Comparison of ENCODE assay signal across 28 mouse cellular contexts in the genomic region with DNA sequence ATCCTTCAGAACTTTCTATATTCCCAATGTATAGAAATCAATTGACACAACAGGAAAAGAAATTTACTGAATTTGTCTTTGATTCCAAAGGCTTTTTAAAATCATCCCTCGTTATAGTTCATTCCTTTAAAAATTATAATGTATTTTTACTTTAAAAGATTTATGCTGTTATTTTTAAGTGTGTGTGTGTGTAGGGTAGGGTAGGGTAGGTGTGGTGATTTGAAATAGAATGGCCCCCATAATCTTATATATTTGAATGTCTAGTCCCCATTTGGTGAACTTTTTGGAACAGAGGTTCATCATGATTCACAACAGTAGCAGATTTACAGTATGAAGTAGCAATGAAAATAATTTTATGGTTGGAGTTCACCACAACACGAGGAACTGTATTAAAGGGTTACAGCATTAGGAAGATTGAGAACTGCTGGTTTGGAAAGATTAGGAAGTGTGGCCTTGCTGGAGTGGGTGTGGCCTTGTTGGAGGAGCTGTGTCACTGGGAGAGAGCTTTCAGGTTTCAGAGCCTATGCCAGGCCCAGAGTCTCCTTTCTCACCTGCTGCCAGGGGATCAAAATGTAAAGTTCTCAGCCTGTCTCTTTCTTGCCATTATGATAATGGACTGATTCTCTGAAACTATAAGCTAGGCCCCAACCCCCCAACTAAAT.
DNase-seq lines count a peak whose midpoint lies in the region; ATAC-seq lines count a peak whose summit lies in the region.
"Had no signal": no experiment of that assay in that cellular context is flagged by ENCODE, and none has a peak within 500 bp of the region (broad histone marks: within the 10 kb centered on the region; RNA-seq: fewer than 3 reads in every experiment).

No protein-coding gene starts in this region.

- 78% methylated on average over 2 of the region's 2 CpGs for WGBS in heart, embryonic 12.5 days
- WGBS in liver, embryonic 15.5 days (ENCODE audit: insufficient replicate concordance): 47% methylated on average over 2 of the region's 2 CpGs
- WGBS in hindbrain, embryonic 11.5 days: 88% methylated on average over 2 of the region's 2 CpGs

- H3K9me3 ChIP-seq in heart, embryonic 12.5 days (replicated peaks): no peaks in the 10 kb centered on the region
- no peaks in the 10 kb centered on the region for H3K9me3 ChIP-seq in liver, embryonic 15.5 days (replicated peaks)
- H3K9me3 ChIP-seq in hindbrain, embryonic 11.5 days (ENCODE audit: control insufficient read depth, low read length): no peaks in the 10 kb centered on the region
- H3K9me3 ChIP-seq: embryonic facial prominence, embryonic 13.5 days; forebrain, embryonic 13.5 days; midbrain, embryonic 12.5 days; neural tube, embryonic 12.5 days had no signal

- intact Hi-C loops in heart, postnatal 10 days (cut with DNase I): no loop called here

- ATAC-seq in heart, embryonic 12.5 days (ENCODE audit: insufficient number of reproducible peaks, low FRiP score): peak; percentile 48; the same call in 1 of the 2 replicates
- peak; percentile 99 for ATAC-seq in liver, embryonic 15.5 days (ENCODE audit: insufficient read depth)
- no peak for ATAC-seq in hindbrain, embryonic 11.5 days (ENCODE audit: low FRiP score)
- ATAC-seq: forebrain, embryonic 13.5 days; hindbrain, embryonic 16.5 days had no signal

- no peaks in the 10 kb centered on the region for H3K36me3 ChIP-seq in heart, embryonic 12.5 days
- no peaks in the 10 kb centered on the region for H3K36me3 ChIP-seq in liver, embryonic 15.5 days (replicated peaks)
- H3K36me3 ChIP-seq in hindbrain, embryonic 11.5 days (ENCODE audit: control insufficient read depth, insufficient read depth, low read length): no peaks in the 10 kb centered on the region
- H3K36me3 ChIP-seq: embryonic facial prominence, embryonic 13.5 days; midbrain, embryonic 12.5 days; neural tube, embryonic 12.5 days had no signal

- no peak overlapping the region for H3K4me2 ChIP-seq in heart, embryonic 12.5 days
- peak overlapping the region; percentile 61 for H3K4me2 ChIP-seq in liver, embryonic 15.5 days
- H3K4me2 ChIP-seq in hindbrain, embryonic 11.5 days (replicated peaks; ENCODE audit: low read depth, low read length): no peak overlapping the region
- H3K4me2 ChIP-seq: embryonic facial prominence, embryonic 13.5 days; forebrain, embryonic 13.5 days; heart, embryonic 11.5 days; midbrain, embryonic 12.5 days; neural tube, embryonic 12.5 days had no signal

- no peaks in the 10 kb centered on the region for H3K4me1 ChIP-seq in heart, embryonic 12.5 days (replicated peaks)
- H3K4me1 ChIP-seq in liver, embryonic 15.5 days (replicated peaks): peaks cover 24% of the 10 kb centered on the region
- H3K4me1 ChIP-seq in hindbrain, embryonic 11.5 days (replicated peaks; ENCODE audit: control insufficient read depth, insufficient read depth, low read length): no peaks in the 10 kb centered on the region
- H3K4me1 ChIP-seq: embryonic facial prominence, embryonic 13.5 days; forebrain, embryonic 13.5 days; megakaryocyte, embryonic 14.5 days; neural tube, embryonic 12.5 days had no signal

- no peaks in the 10 kb centered on the region for H3K27me3 ChIP-seq in heart, embryonic 12.5 days (replicated peaks)
- peaks cover 4% of the 10 kb centered on the region; the same call in 1 of the 2 replicates for H3K27me3 ChIP-seq in liver, embryonic 15.5 days
- H3K27me3 ChIP-seq in hindbrain, embryonic 11.5 days (ENCODE audit: control insufficient read depth, insufficient read depth, low read length): no peaks in the 10 kb centered on the region
- H3K27me3 ChIP-seq: CH12.LX; embryonic facial prominence, embryonic 13.5 days; forebrain, embryonic 13.5 days; megakaryocyte, embryonic 14.5 days; midbrain, embryonic 12.5 days; neural tube, embryonic 12.5 days had no signal

- H3K9ac ChIP-seq in heart, embryonic 12.5 days: no peak overlapping the region
- H3K9ac ChIP-seq in liver, embryonic 15.5 days: peak overlapping the region; percentile 46
- H3K9ac ChIP-seq in hindbrain, embryonic 11.5 days (ENCODE audit: low read depth, low read length): no peak overlapping the region
- H3K9ac ChIP-seq: embryonic facial prominence, embryonic 13.5 days; forebrain, embryonic 13.5 days; midbrain, embryonic 12.5 days; neural tube, embryonic 12.5 days had no signal

- DNase-seq in heart, postnatal 10 days: no peak
- DNase-seq in c-Kit-positive CD71-positive TER-119-negative erythroid progenitor cells, embryonic 14.5 days (ENCODE audit: low read depth): peak; percentile 9
- peak; percentile 82 for DNase-seq in liver
- no peak for DNase-seq in thymus, adult 18-20 months
- DNase-seq in hindbrain, embryonic 11.5 days (ENCODE audit: low spot score): no peak
- no peak for DNase-seq in layer of hippocampus, postnatal 10 days (ENCODE audit: low spot score in 2 of 2)
- DNase-seq: adrenal gland, adult 8-10 months; cerebellum, adult 18-20 months; cerebellum, postnatal 10 days; gastrocnemius, postnatal 25 days; heart, adult 18-20 months; kidney, adult 9 months; kidney, postnatal 10 days; layer of hippocampus, adult 9-11 months; lung, postnatal 4 days; right cerebral cortex, adult 18-20 months; thymus, postnatal 25 days had no signal

- H3K27ac ChIP-seq in heart, embryonic 12.5 days (ENCODE audit: poor library complexity, severe bottlenecking): no peak overlapping the region
- peak overlapping the region; percentile 84 for H3K27ac ChIP-seq in liver, embryonic 15.5 days (replicated peaks)
- H3K27ac ChIP-seq in hindbrain, embryonic 11.5 days (ENCODE audit: low read depth, low read length): no peak overlapping the region
- H3K27ac ChIP-seq: embryonic facial prominence, embryonic 13.5 days; forebrain, embryonic 13.5 days; midbrain, embryonic 12.5 days; neural tube, embryonic 12.5 days had no signal

- H3K4me3 ChIP-seq in heart, embryonic 12.5 days: no peak overlapping the region
- peak overlapping the region; percentile 17; the same call in 1 of the 2 replicates for H3K4me3 ChIP-seq in liver, embryonic 15.5 days (replicated peaks)
- H3K4me3 ChIP-seq in hindbrain, embryonic 11.5 days (ENCODE audit: low read depth, low read length): no peak overlapping the region
- H3K4me3 ChIP-seq: embryonic facial prominence, embryonic 13.5 days; forebrain, embryonic 13.5 days; megakaryocyte, embryonic 14.5 days; midbrain, embryonic 12.5 days; myocyte; neural tube, embryonic 12.5 days had no signal

Comparison
In these comparisons a context has a peak if more than half of its experiments do, and no peak if none do; other contexts are left out.
1. DNase-seq: peak in c-Kit-positive CD71-positive TER-119-negative erythroid progenitor cells, embryonic 14.5 days (single experiment) and liver (single experiment); none in heart, postnatal 10 days (0 of 2), thymus, adult 18-20 months (0 of 2), hindbrain, embryonic 11.5 days (single experiment) and layer of hippocampus, postnatal 10 days (0 of 2).